Mouse (Mus musculus): Measurements from ENCODE around the gene Snapc4. TPM values are rescaled to one million over a fixed set of nuclear protein-coding genes. Genes with fewer than 3 reads are reported as not detected.

The Snapc4 gene
- polyA plus RNA-seq, 2 experiments, result 22.7 to 53.2 TPM

- H3K4me2 ChIP-seq (replicated peaks; ENCODE audit: low read depth, low read length, severe bottlenecking), result no peak overlapping the region
- no peaks in the 10 kb centered on the region for H3K4me1 ChIP-seq (ENCODE audit: control insufficient read depth, insufficient read depth, low read length)
- TF ChIP-seq POLR2A (IDR thresholded peaks at IDR 0.05; ENCODE audit: borderline replicate concordance, extremely low read depth, insufficient read depth, insufficient read length), result no peak
- H3K4me3 ChIP-seq (replicated peaks; ENCODE audit: low read length), result no peak overlapping the region
- H3K36me3 ChIP-seq (ENCODE audit: control insufficient read depth, insufficient read depth, low read length), result peaks cover 96% of the 10 kb centered on the region
- WGBS, result 90% methylated on average over 1 of the region's 1 CpGs
- no peak for ATAC-seq (ENCODE audit: low FRiP score, low read depth)
- no peak for DNase-seq (ENCODE audit: low spot score)
- no peak overlapping the region for H3K27ac ChIP-seq (replicated peaks; ENCODE audit: low read depth, low read length)
- no peaks in the 10 kb centered on the region for H3K9me3 ChIP-seq (ENCODE audit: control insufficient read depth, low read length)
- no peaks in the 10 kb centered on the region for H3K27me3 ChIP-seq (ENCODE audit: control insufficient read depth, insufficient read depth, low read length)
- H3K9ac ChIP-seq (ENCODE audit: low read depth, low read length, severe bottlenecking), result no peak overlapping the region
Measured at GRCm38 (mm10) chr2:26418120-26418519, 37.7 kb upstream of the Snapc4 start.

DNA sequence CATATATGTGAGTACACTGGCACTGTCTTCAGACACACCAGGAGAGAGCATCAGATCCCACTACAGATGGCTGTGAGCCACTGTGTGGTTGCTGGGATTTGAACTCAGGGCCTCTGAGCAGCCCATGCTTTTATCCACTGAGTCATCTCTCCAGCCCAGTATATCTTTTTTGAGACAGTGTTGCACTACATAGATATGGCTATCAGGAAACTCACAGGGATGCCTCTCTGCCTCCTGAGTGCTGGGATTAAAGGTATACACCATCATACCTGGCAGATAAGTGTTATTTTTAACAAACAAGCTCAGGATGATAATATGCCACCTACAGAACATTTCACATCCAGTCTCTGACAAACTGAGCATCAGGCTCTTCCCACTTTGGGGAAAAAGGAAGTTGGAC lies 36.6 kb upstream of the Snapc4 start:
- no peaks in the 10 kb centered on the region for H3K4me1 ChIP-seq (ENCODE audit: control insufficient read depth, insufficient read depth, low read length)
- no peak overlapping the region for H3K4me3 ChIP-seq (replicated peaks; ENCODE audit: low read length)
- no peaks in the 10 kb centered on the region for H3K9me3 ChIP-seq (ENCODE audit: control insufficient read depth, low read length)
- H3K36me3 ChIP-seq (ENCODE audit: control insufficient read depth, insufficient read depth, low read length), result peaks cover 96% of the 10 kb centered on the region
- no peak overlapping the region for H3K9ac ChIP-seq (ENCODE audit: low read depth, low read length, severe bottlenecking)
- no peak for ATAC-seq (ENCODE audit: low FRiP score, low read depth)
- no peak for TF ChIP-seq POLR2A (IDR thresholded peaks at IDR 0.05; ENCODE audit: borderline replicate concordance, extremely low read depth, insufficient read depth, insufficient read length)
- H3K27ac ChIP-seq (replicated peaks; ENCODE audit: low read depth, low read length), result no peak overlapping the region
- H3K27me3 ChIP-seq (ENCODE audit: control insufficient read depth, insufficient read depth, low read length), result no peaks in the 10 kb centered on the region
- no peak overlapping the region for H3K4me2 ChIP-seq (replicated peaks; ENCODE audit: low read depth, low read length, severe bottlenecking)
- DNase-seq (ENCODE audit: low spot score), result no peak

- no peak for ATAC-seq (ENCODE audit: low FRiP score, low read depth)
- Histone ChIP-seq H3K9me3 (ENCODE audit: control insufficient read depth, low read length) (no peaks in the 10 kb centered on the region), H3K4me3 (replicated peaks; ENCODE audit: low read length) (no peak overlapping the region), H3K4me2 (replicated peaks; ENCODE audit: low read depth, low read length, severe bottlenecking) (no peak overlapping the region), H3K9ac (ENCODE audit: low read depth, low read length, severe bottlenecking) (no peak overlapping the region), H3K27ac (replicated peaks; ENCODE audit: low read depth, low read length) (no peak overlapping the region), H3K4me1 (ENCODE audit: control insufficient read depth, insufficient read depth, low read length) (peaks cover 22% of the 10 kb centered on the region), H3K36me3 (ENCODE audit: control insufficient read depth, insufficient read depth, low read length) (peaks cover 69% of the 10 kb centered on the region), H3K27me3 (ENCODE audit: control insufficient read depth, insufficient read depth, low read length) (no peaks in the 10 kb centered on the region)
- TF ChIP-seq POLR2A (IDR thresholded peaks at IDR 0.05; ENCODE audit: borderline replicate concordance, extremely low read depth, insufficient read depth, insufficient read length), result no peak
- WGBS, result 75% methylated on average over 4 of the region's 5 CpGs
- DNase-seq (ENCODE audit: low spot score), result no peak
Measured at GRCm38 (mm10) chr2:26410931-26411411, 30.5 kb upstream of the Snapc4 start.

DNA sequence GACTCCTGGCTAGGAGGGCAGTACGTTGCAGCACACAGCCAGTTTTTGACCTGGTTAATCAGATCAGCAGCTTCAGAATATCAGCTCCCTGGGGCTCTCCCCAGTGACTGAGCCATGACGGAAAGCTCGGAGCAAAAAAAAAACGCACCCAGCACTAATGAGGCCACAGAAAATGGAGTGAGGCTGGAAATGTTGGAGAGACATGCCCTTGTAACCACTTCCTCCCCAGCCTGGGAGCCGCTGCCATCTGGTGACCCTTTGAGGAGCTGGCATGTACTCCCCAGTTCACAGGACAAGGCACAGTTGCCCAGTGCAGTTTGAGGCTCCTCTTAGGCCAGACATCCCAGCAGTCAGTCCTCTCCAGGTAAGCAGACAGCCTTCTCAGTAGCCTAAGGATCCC lies 29.6 kb upstream of the Snapc4 start:
- no peak overlapping the region for H3K4me2 ChIP-seq (replicated peaks; ENCODE audit: low read depth, low read length, severe bottlenecking)
- peaks cover 22% of the 10 kb centered on the region for H3K4me1 ChIP-seq (ENCODE audit: control insufficient read depth, insufficient read depth, low read length)
- H3K36me3 ChIP-seq (ENCODE audit: control insufficient read depth, insufficient read depth, low read length), result peaks cover 64% of the 10 kb centered on the region
- no peaks in the 10 kb centered on the region for H3K27me3 ChIP-seq (ENCODE audit: control insufficient read depth, insufficient read depth, low read length)
- H3K27ac ChIP-seq (replicated peaks; ENCODE audit: low read depth, low read length), result no peak overlapping the region
- no peak for TF ChIP-seq POLR2A (IDR thresholded peaks at IDR 0.05; ENCODE audit: borderline replicate concordance, extremely low read depth, insufficient read depth, insufficient read length)
- H3K4me3 ChIP-seq (replicated peaks; ENCODE audit: low read length), result no peak overlapping the region
- ATAC-seq (ENCODE audit: low FRiP score, low read depth) (no peak), DNase-seq (ENCODE audit: low spot score) (no peak)
- H3K9me3 ChIP-seq (ENCODE audit: control insufficient read depth, low read length), result no peaks in the 10 kb centered on the region
- WGBS, result 79% methylated on average over 5 of the region's 5 CpGs
- H3K9ac ChIP-seq (ENCODE audit: low read depth, low read length, severe bottlenecking), result no peak overlapping the region

DNA sequence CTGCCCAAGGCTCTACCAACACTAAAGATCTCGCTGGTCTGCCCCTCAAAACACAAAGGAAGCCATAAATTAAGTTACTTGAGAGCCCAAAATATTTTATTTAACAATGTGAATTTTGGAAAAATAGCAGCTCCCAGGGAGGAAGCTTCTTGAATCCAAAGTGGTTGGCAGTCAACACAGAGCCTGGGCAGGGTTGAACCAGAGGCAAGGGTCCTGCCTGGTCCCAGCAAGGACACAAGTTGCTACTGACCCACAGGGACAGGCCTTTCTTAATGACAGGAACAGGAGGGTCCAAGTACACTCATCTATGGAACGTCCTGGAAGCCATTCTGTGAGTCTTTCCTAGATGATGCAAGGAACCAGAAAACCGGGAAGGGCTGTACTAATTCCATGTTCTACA lies 28.9 kb upstream of the Snapc4 start:
- Histone ChIP-seq H3K9me3 (ENCODE audit: control insufficient read depth, low read length) (no peaks in the 10 kb centered on the region), H3K9ac (ENCODE audit: low read depth, low read length, severe bottlenecking) (no peak overlapping the region; the same call in 1 of the 2 replicates), H3K27ac (replicated peaks; ENCODE audit: low read depth, low read length) (no peak overlapping the region), H3K4me2 (replicated peaks; ENCODE audit: low read depth, low read length, severe bottlenecking) (no peak overlapping the region), H3K36me3 (ENCODE audit: control insufficient read depth, insufficient read depth, low read length) (peaks cover 60% of the 10 kb centered on the region), H3K27me3 (ENCODE audit: control insufficient read depth, insufficient read depth, low read length) (no peaks in the 10 kb centered on the region), H3K4me3 (replicated peaks; ENCODE audit: low read length) (peak overlapping the region; percentile 94), H3K4me1 (ENCODE audit: control insufficient read depth, insufficient read depth, low read length) (peaks cover 22% of the 10 kb centered on the region)
- 63% methylated on average over 3 of the region's 3 CpGs for WGBS
- TF ChIP-seq POLR2A (IDR thresholded peaks at IDR 0.05; ENCODE audit: borderline replicate concordance, extremely low read depth, insufficient read depth, insufficient read length), result no peak
- ATAC-seq (ENCODE audit: low FRiP score, low read depth) (no peak), DNase-seq (ENCODE audit: low spot score) (no peak)

Data from limb, embryonic 14.5 days (tissue).